Mouse (Mus musculus): ENCODE data around the gene F2rl3.

- TF ChIP-seq CTCF (IDR thresholded peaks at IDR 0.05; ENCODE audit: extremely low read depth, insufficient read depth, low read length) = no peak
- TF ChIP-seq POLR2A (IDR thresholded peaks at IDR 0.05; ENCODE audit: extremely low read depth, insufficient read depth, low read length) = peak; percentile 80
Observed at GRCm38 (mm10) chr8:72722769-72723650, 38.7 kb upstream of the F2rl3 start, which contains the start of gene Sin3b.

Data from cortical plate, adult 2 months (tissue).